Mouse (Mus musculus) c-Kit-negative CD71-positive TER-119-positive erythroid progenitor cells, embryonic 14.5 days (primary cell): Measurements from ENCODE around the gene Gm28308.

ENCODE experiments used
- DNase-seq: peaks from one replicate; pipeline ENCODE4 v3.0.0-alpha.2; 2013; ENCODE audit warnings: low read depth, low spot score

Gene Gm28308

GRCm38 (mm10) chr6:52219234-52219942 is 6.2 kb upstream of the Gm28308 start:
- no peak for DNase-seq

GRCm38 (mm10) chr6:52218643-52219215 is 5.6 kb upstream of the Gm28308 start:
- no peak for DNase-seq

- DNase-seq: no peak
Observed at GRCm38 (mm10) chr6:52217895-52218642, 4.9 kb upstream of the Gm28308 start.

GRCm38 (mm10) chr6:52217459-52217768 is 4.3 kb upstream of the Gm28308 start:
- DNase-seq: no peak

- DNase-seq: no peak
Observed at GRCm38 (mm10) chr6:52216691-52217458, 3.7 kb upstream of the Gm28308 start.

GRCm38 (mm10) chr6:52215771-52216535 is 2.8 kb upstream of the Gm28308 start:
- DNase-seq: no peak

GRCm38 (mm10) chr6:52215070-52215469 is 1.9 kb upstream of the Gm28308 start:
- no peak for DNase-seq

GRCm38 (mm10) chr6:52214271-52214670 is 1.1 kb upstream of the Gm28308 start:
- no peak for DNase-seq

GRCm38 (mm10) chr6:52212556-52213118 is 502 bp downstream of the Gm28308 start:
- DNase-seq: no peak

- DNase-seq: no peak
Observed at GRCm38 (mm10) chr6:52211961-52212360, 1.2 kb downstream of the Gm28308 start.

- DNase-seq: no peak
Observed at GRCm38 (mm10) chr6:52211170-52211935, 1.8 kb downstream of the Gm28308 start.

GRCm38 (mm10) chr6:52209685-52210046 is 3.5 kb downstream of the Gm28308 start:
- DNase-seq: no peak

- no peak for DNase-seq
Observed at GRCm38 (mm10) chr6:52208868-52209684, 4.1 kb downstream of the Gm28308 start.

- no peak for DNase-seq
Observed at GRCm38 (mm10) chr6:52208072-52208867, 4.9 kb downstream of the Gm28308 start, which contains the start of gene Hoxa6. Hoxa6 (minus strand) TSS chr6:52208722.

- no peak for DNase-seq
Observed at GRCm38 (mm10) chr6:52207684-52207976, 5.5 kb downstream of the Gm28308 start.

- DNase-seq: no peak
Observed at GRCm38 (mm10) chr6:52206882-52207683, 6.1 kb downstream of the Gm28308 start.

- no peak for DNase-seq
Observed at GRCm38 (mm10) chr6:52205638-52206621, 7.2 kb downstream of the Gm28308 start.
